In genomic region chr8:124950069-124950456, GRCm38 (mm10) we compare ENCODE assay signal across 8 mouse cellular contexts. TPM values are rescaled to one million over a fixed set of nuclear protein-coding genes. Genes with fewer than 3 reads are reported as not detected.
A peak's percentile ranks its signal among the peaks of the same experiment; 100 is the strongest.
DNase-seq lines count a peak whose midpoint lies in the region; ATAC-seq and TF ChIP-seq lines count a peak whose summit lies in the region.

No protein-coding gene starts in this region.

- TF ChIP-seq POLR2A in bone marrow macrophage, adult 2 months (IDR thresholded peaks at IDR 0.05; ENCODE audit: borderline replicate concordance, low read depth, low read length), result no peak

- no peaks in the 10 kb centered on the region for H3K27me3 ChIP-seq in kidney, embryonic 14.5 days (ENCODE audit: control insufficient read depth, insufficient read depth, low read length)
- H3K27me3 ChIP-seq in hindbrain, postnatal 0 days (ENCODE audit: insufficient read depth, low read length), result no peaks in the 10 kb centered on the region
- no peaks in the 10 kb centered on the region for H3K27me3 ChIP-seq in midbrain, postnatal 0 days (ENCODE audit: insufficient read depth, low read length)

- H3K4me1 ChIP-seq in kidney, embryonic 14.5 days (ENCODE audit: control insufficient read depth, insufficient read depth, low read length), result peaks cover 27% of the 10 kb centered on the region
- H3K4me1 ChIP-seq in bone marrow macrophage, adult 2 months (ENCODE audit: control insufficient read depth, insufficient read depth, low read length), result peaks cover 12% of the 10 kb centered on the region
- 0 out of 2 replicates have a peak, but pooled peaks cover 3% of the 10 kb centered on the region for H3K4me1 ChIP-seq in hindbrain, postnatal 0 days (ENCODE audit: insufficient read depth, low read length)
- peaks cover 17% of the 10 kb centered on the region for H3K4me1 ChIP-seq in midbrain, postnatal 0 days (ENCODE audit: insufficient read depth, low read length)

- WGBS in kidney, embryonic 14.5 days, result 27% methylated on average over 10 of the region's 10 CpGs
- WGBS in hindbrain, postnatal 0 days, result 17% methylated on average over 10 of the region's 10 CpGs
- 21% methylated on average over 10 of the region's 10 CpGs for WGBS in midbrain, postnatal 0 days

- H3K4me3 ChIP-seq in kidney, embryonic 14.5 days (ENCODE audit: low read length), result peak overlapping the region; percentile 92
- peak overlapping the region; percentile 82 for H3K4me3 ChIP-seq in bone marrow macrophage, adult 2 months (ENCODE audit: insufficient read depth, low read length)
- peak overlapping the region; percentile 87 for H3K4me3 ChIP-seq in hindbrain, postnatal 0 days (ENCODE audit: low read length)
- peak overlapping the region; percentile 68 for H3K4me3 ChIP-seq in midbrain, postnatal 0 days (ENCODE audit: low read depth, low read length)

- H3K9ac ChIP-seq in kidney, embryonic 14.5 days (ENCODE audit: low read depth, low read length), result peak overlapping the region; percentile 92
- H3K9ac ChIP-seq in hindbrain, postnatal 0 days (replicated peaks; ENCODE audit: low read length), result peak overlapping the region; percentile 81
- H3K9ac ChIP-seq in midbrain, postnatal 0 days (replicated peaks; ENCODE audit: low read length, poor library complexity, severe bottlenecking), result peak overlapping the region; percentile 97

- H3K9me3 ChIP-seq in kidney, embryonic 14.5 days (ENCODE audit: control insufficient read depth, low read length), result no peaks in the 10 kb centered on the region
- no peaks in the 10 kb centered on the region for H3K9me3 ChIP-seq in hindbrain, postnatal 0 days (ENCODE audit: low read length)
- H3K9me3 ChIP-seq in midbrain, postnatal 0 days (ENCODE audit: low read length), result no peaks in the 10 kb centered on the region

- no peaks in the 10 kb centered on the region for H3K36me3 ChIP-seq in kidney, embryonic 14.5 days (ENCODE audit: control insufficient read depth, insufficient read depth, low read length)
- H3K36me3 ChIP-seq in hindbrain, postnatal 0 days (ENCODE audit: insufficient read depth, low read length), result no peaks in the 10 kb centered on the region
- H3K36me3 ChIP-seq in midbrain, postnatal 0 days (ENCODE audit: insufficient read depth, low read length), result no peaks in the 10 kb centered on the region

- no peak; the same call in 1 of the 2 replicates for TF ChIP-seq CTCF in bone marrow macrophage, adult 2 months (IDR thresholded peaks at IDR 0.05; ENCODE audit: low read depth, low read length)
- no peak for TF ChIP-seq CTCF in hindbrain, postnatal 0 days (IDR thresholded peaks at IDR 0.05; ENCODE audit: low read depth)
- no peak for TF ChIP-seq CTCF in midbrain, postnatal 0 days (IDR thresholded peaks at IDR 0.05)

- no peak for ATAC-seq in kidney, embryonic 14.5 days (ENCODE audit: low FRiP score, low TSS enrichment)
- ATAC-seq in hindbrain, postnatal 0 days, result no peak
- no peak for ATAC-seq in midbrain, postnatal 0 days (ENCODE audit: low FRiP score)

- H3K4me2 ChIP-seq in kidney, embryonic 14.5 days (replicated peaks; ENCODE audit: low read depth, low read length), result peak overlapping the region; percentile 71
- peak overlapping the region; percentile 71 for H3K4me2 ChIP-seq in hindbrain, postnatal 0 days (ENCODE audit: low read depth, low read length)
- H3K4me2 ChIP-seq in midbrain, postnatal 0 days (ENCODE audit: low read depth, low read length, poor library complexity, severe bottlenecking), result peak overlapping the region; percentile 87

- peak overlapping the region; percentile 96; the same call in 1 of the 2 replicates for H3K27ac ChIP-seq in kidney, embryonic 14.5 days (ENCODE audit: low read depth, low read length)
- H3K27ac ChIP-seq in bone marrow macrophage, adult 2 months (ENCODE audit: insufficient read depth, low read depth, low read length), result peak overlapping the region; percentile 75; the same call in 1 of the 2 replicates
- H3K27ac ChIP-seq in hindbrain, postnatal 0 days, result peak overlapping the region; percentile 97
- peak overlapping the region; percentile 97 for H3K27ac ChIP-seq in midbrain, postnatal 0 days (ENCODE audit: low read depth, low read length)

- DNase-seq in kidney, adult 8-10 months, result no peak
- no peak for DNase-seq in hindbrain, postnatal 0 days (ENCODE audit: low spot score)
- no peak for DNase-seq in midbrain, postnatal 0 days (ENCODE audit: low spot score)
- no peak for DNase-seq in cerebellum, adult 18-20 months
- DNase-seq in layer of hippocampus, postnatal 10 days (ENCODE audit: low spot score in 2 of 2), result no peak
- DNase-seq in right cerebral cortex, adult 2 months (ENCODE audit: low spot score in 2 of 2), result no peak

RNA-seq across cellular contexts. Expression of gene Egln1, which starts 0.9 kb away (rescaled TPM):
- 15.8 and 16.0 TPM in 2 replicates for polyA plus RNA-seq in kidney, embryonic 14.5 days (2014; fragmentation: Nextera tagmentation; extraction: Ambion mirVana)
- 27.7 and 30.9 TPM in 2 replicates for polyA plus RNA-seq in bone marrow macrophage, adult 2 months (2012; ENCODE audit: insufficient read depth, insufficient read length, missing spikeins)
- 41.6 and 45.1 TPM in 2 replicates for total RNA-seq in hindbrain, postnatal 0 days (2014; rRNA removed)
- polyA plus RNA-seq in hindbrain, postnatal 0 days (2015; fragmentation: Nextera tagmentation; extraction: Ambion mirVana), result 13.5 and 14.1 TPM in 2 replicates
- 42.1 and 52.7 TPM in 2 replicates for total RNA-seq in midbrain, postnatal 0 days (2014; rRNA removed)
- 12.9 and 13.6 TPM in 2 replicates for polyA plus RNA-seq in midbrain, postnatal 0 days (2015; fragmentation: Nextera tagmentation; extraction: Ambion mirVana)
- 10 to 100 TPM; 59.7 to 63.2 TPM for total RNA-seq in layer of hippocampus, postnatal 10 days (2021)

RNA-seq across cellular contexts. Expression of gene Sprtn, which starts 52.4 kb away (rescaled TPM):
- 6.6 and 9.1 TPM in 2 replicates for polyA plus RNA-seq in kidney, embryonic 14.5 days (2014; fragmentation: Nextera tagmentation; extraction: Ambion mirVana)
- 14.1 and 14.5 TPM in 2 replicates for polyA plus RNA-seq in bone marrow macrophage, adult 2 months (2012; ENCODE audit: insufficient read depth, insufficient read length, missing spikeins)
- 10.6 and 11.6 TPM in 2 replicates for total RNA-seq in hindbrain, postnatal 0 days (2014; rRNA removed)
- 5.8 and 6.0 TPM in 2 replicates for polyA plus RNA-seq in hindbrain, postnatal 0 days (2015; fragmentation: Nextera tagmentation; extraction: Ambion mirVana)
- total RNA-seq in midbrain, postnatal 0 days (2014; rRNA removed), result 13.9 and 17.1 TPM in 2 replicates
- polyA plus RNA-seq in midbrain, postnatal 0 days (2015; fragmentation: Nextera tagmentation; extraction: Ambion mirVana), result 6.0 and 6.1 TPM in 2 replicates
- 10 to 100 TPM; 13.6 to 16.6 TPM for total RNA-seq in layer of hippocampus, postnatal 10 days (2021)

RNA-seq across cellular contexts. Expression of gene Exoc8, which starts 52.6 kb away (rescaled TPM):
- 5.4 and 8.1 TPM in 2 replicates for polyA plus RNA-seq in kidney, embryonic 14.5 days (2014; fragmentation: Nextera tagmentation; extraction: Ambion mirVana)
- polyA plus RNA-seq in bone marrow macrophage, adult 2 months (2012; ENCODE audit: insufficient read depth, insufficient read length, missing spikeins), result 11.8 and 12.4 TPM in 2 replicates
- 28.3 and 36.8 TPM in 2 replicates for total RNA-seq in hindbrain, postnatal 0 days (2014; rRNA removed)
- 10.8 and 10.9 TPM in 2 replicates for polyA plus RNA-seq in hindbrain, postnatal 0 days (2015; fragmentation: Nextera tagmentation; extraction: Ambion mirVana)
- 33.6 and 34.4 TPM in 2 replicates for total RNA-seq in midbrain, postnatal 0 days (2014; rRNA removed)
- polyA plus RNA-seq in midbrain, postnatal 0 days (2015; fragmentation: Nextera tagmentation; extraction: Ambion mirVana), result 10.5 and 10.7 TPM in 2 replicates
- total RNA-seq in layer of hippocampus, postnatal 10 days (2021), result 10 to 100 TPM; 37.5 to 37.9 TPM
